Mouse (Mus musculus) lung, postnatal 36 days (tissue): Measurements from ENCODE around the gene Papolb.
A peak's percentile ranks its signal among the peaks of the same experiment; 100 is the strongest.

Experiments
- DNase-seq: peaks from one replicate; pipeline ENCODE4 v3.0.0; 2022; ENCODE audit warnings: mixed read lengths

Papolb gene

GRCm38 (mm10) chr5:142518973-142519372, 10.9 kb downstream of the Papolb start:
- DNase-seq: no peak

GRCm38 (mm10) chr5:142512112-142512511, 17.8 kb downstream of the Papolb start:
- DNase-seq: no peak

GRCm38 (mm10) chr5:142510061-142510414, 19.8 kb downstream of the Papolb start:
- DNase-seq: no peak

- DNase-seq: peak; percentile 57
Measured at GRCm38 (mm10) chr5:142509141-142510060, 20.5 kb downstream of the Papolb start.

GRCm38 (mm10) chr5:142505695-142506423, 24.0 kb downstream of the Papolb start:
- peak; percentile 20 for DNase-seq

- no peak for DNase-seq
Measured at GRCm38 (mm10) chr5:142504175-142504574, 25.7 kb downstream of the Papolb start.

GRCm38 (mm10) chr5:142502414-142502813, 27.5 kb downstream of the Papolb start:
- peak; percentile 94 for DNase-seq

- DNase-seq: no peak
Measured at GRCm38 (mm10) chr5:142500918-142501317, 29.0 kb downstream of the Papolb start.

- peak; percentile 34 for DNase-seq
Measured at GRCm38 (mm10) chr5:142498964-142499363, 30.9 kb downstream of the Papolb start.

- DNase-seq: no peak
Measured at GRCm38 (mm10) chr5:142495321-142496096, 34.4 kb downstream of the Papolb start.

- no peak for DNase-seq
Measured at GRCm38 (mm10) chr5:142493307-142493706, 36.6 kb downstream of the Papolb start.

- DNase-seq: no peak
Measured at GRCm38 (mm10) chr5:142489955-142490707, 39.7 kb downstream of the Papolb start.

GRCm38 (mm10) chr5:142486654-142487053, 43.2 kb downstream of the Papolb start:
- DNase-seq: no peak

- DNase-seq: no peak
Measured at GRCm38 (mm10) chr5:142483581-142483980, 46.3 kb downstream of the Papolb start.

- peak; percentile 49 for DNase-seq
Measured at GRCm38 (mm10) chr5:142482512-142482911, 47.4 kb downstream of the Papolb start.

- DNase-seq: peak; percentile 88
Measured at GRCm38 (mm10) chr5:142478829-142479435, 50.9 kb downstream of the Papolb start.

GRCm38 (mm10) chr5:142477866-142478615, 51.8 kb downstream of the Papolb start:
- DNase-seq: no peak

- no peak for DNase-seq
Measured at GRCm38 (mm10) chr5:142477346-142477745, 52.5 kb downstream of the Papolb start.
